Mouse (Mus musculus) left cerebral cortex, postnatal 14 days (tissue): ENCODE measurements around the gene Idua. TPM values are rescaled to one million over a fixed set of nuclear protein-coding genes. Genes with fewer than 3 reads are reported as not detected.

Experiments
- DNase-seq, 2 experiments: peaks; one replicate each; pipeline ENCODE4 v3.0.0; 2021 to 2022; ENCODE audit warnings: low spot score in 2 of 2, mixed read lengths in 1 of 2
- intact Hi-C: fragments of 180-260 bp; cut with DNase I; formaldehyde crosslinking; loops from one replicate; pipeline ENCODE4 v1.15.1; 2025
- total RNA-seq, 2 experiments: library from RNA; stranded (reverse); gene quantifications; 2 replicates each; pipeline ENCODE4 v1.2.3; 2021

Gene Idua
- total RNA-seq, 2 experiments from 2014 or later: 9.6 TPM

DNA sequence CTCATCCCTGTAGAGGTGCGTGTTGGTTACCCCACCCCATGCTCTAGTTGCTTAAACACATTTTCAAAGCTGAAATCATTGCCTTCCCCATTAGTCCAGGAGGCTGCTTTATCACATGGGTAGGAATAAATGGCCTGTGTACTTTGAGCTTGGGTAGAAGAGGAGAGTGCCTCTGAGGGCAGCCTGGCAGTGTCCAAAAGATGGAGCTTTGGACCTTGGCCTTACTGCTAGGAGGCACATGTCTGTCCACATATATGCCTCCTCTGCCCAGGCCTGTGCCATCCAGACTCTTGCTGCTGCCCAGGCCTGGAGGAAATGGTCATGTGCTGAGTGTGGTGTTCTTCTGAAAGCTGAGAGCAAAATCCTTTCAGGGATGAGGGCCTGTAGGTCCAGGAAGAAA, 48.3 kb downstream of the Idua start:
- intact Hi-C loops: no loop called here
- no peak for DNase-seq

DNA sequence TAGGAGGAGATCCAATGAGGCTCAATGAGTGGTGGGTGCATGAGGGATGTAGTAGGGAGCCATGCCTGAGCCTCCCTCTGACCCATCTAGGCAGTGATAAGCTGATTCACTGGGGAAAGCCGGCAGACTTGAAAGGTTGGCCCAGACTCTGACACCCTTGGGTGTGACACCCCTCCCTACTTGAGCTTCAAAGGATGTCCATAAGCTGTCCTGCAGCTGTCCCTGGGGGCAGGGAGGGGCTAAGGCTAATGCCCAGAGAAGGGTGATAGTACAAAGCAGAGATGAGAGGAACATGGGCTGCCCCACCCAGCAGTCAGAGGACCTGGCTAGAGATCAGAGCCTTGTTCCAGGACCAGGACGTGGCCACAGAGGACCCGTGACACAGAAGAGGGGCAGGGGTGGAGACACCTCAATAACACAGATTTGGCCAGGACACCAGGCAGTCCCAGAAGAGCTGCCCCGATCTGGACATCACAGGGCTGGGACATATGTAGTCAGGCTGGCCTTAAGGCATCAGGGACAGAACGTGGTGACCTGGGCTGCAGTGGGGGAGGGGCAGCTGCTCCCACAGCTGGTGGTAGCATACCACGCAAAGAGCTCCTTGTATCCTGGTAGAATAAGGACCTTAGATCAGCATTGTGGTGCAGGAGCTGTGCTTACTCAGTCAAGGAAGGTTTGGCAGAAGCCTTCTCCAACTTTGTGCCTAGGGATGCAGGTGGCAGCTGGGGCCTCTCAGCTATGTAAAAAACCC, 49.0 kb downstream of the Idua start:
- no peak for DNase-seq
- intact Hi-C loops: no loop called here

DNA sequence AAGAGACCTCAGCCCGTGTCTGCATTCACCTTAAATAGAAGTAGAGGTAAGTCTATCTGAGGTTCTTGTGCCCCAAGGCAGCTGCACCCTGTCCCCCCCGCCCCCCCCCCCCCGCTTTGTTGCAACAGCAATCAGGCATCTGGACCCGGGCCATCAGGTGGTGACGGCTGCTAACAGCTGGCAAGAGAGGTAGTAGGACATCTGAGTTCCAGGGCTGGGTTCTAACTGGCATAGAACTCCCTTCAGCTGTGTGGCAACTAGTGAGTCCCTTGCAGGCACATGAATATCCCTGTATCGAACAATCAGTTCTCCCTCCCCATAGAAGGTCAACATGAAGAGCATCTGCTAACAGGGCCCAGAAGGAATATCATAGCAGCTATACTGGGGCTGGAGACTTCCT, 51.8 kb downstream of the Idua start:
- intact Hi-C loops: no loop called here
- no peak for DNase-seq

DNA sequence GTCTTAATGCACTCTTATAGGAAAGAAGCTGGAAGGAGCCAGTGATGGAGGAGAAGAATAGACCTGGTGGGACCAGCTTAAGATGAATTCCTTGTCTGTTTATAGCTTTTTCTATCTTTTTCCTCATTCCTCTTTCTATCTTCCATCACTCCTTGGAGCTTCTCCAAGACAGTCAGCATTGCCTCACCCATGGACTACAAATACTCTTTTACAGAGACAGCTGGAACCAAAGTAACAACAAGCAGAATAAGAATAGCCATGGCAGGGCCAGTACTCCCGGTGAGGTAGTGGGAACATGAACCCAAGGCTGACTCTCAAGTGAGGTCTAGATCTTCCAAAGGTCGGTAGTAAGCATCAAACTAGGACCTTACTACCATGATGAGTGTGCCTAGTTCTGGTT, 53.0 kb downstream of the Idua start:
- intact Hi-C loops: no loop called here
- peak in 1 of 2 experiments; percentile 28 for DNase-seq

DNA sequence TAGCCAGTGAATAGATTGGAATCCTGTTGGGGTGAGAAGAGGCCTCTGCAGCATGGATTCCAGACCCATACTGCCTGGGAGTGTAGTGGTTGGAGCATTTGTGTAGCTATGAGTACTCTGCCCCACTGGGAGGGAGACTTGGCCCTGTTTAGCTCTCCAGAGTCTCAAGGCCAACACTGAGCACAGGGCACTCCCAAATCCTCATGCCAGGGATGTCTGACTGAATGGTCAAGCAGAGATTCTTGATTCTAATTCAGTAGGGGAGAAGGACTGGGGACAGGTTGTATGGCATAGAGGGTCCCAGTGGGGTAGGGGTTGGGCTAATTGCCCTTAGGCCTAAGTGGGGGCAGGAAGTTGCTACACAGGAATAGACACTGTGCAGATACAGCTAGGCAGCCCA, 53.6 kb downstream of the Idua start:
- no peak for DNase-seq
- intact Hi-C loops: no loop called here

DNA sequence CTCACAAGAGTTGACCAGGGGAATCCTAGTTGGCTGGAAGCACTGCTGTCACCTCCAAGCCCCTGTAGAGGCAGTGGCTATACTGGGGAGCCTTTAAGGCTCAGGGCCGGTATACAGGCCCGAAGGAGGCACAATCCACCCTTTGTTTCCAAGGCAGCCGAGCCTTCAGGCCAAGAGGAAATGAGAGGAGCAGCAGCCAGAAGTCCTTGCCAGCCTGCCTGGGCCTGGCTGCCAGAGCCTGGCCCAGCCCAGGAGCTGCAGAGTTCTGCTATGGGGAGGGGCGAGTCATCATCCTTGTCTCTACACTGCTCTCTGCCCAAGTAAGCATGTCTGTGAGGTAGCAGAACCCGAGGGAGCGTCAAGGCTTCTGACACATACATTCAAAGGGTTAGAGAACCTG, 54.0 kb downstream of the Idua start:
- intact Hi-C loops: no loop called here
- DNase-seq: peak; percentile 25 to 42

DNA sequence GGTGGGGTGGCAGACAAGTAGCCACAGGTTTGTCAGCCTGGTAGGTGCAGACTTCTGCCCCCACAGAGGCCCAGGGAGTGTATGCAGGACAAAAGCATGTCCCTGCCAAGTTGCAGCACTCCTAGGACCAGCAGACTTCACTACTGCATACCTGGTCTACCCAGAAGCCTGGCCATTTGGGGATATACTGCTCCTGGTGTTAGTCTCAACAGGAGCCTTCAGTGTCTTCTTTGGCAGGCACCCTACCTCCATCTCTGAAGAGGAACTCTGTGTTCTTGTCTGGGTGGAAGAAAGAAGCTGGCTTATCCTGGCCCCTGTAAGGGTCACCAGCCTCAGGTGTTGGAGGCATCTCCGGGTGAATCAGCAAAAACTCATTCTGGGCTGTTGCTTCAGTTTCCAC, 55.8 kb downstream of the Idua start:
- intact Hi-C loops: no loop called here
- no peak for DNase-seq

DNA sequence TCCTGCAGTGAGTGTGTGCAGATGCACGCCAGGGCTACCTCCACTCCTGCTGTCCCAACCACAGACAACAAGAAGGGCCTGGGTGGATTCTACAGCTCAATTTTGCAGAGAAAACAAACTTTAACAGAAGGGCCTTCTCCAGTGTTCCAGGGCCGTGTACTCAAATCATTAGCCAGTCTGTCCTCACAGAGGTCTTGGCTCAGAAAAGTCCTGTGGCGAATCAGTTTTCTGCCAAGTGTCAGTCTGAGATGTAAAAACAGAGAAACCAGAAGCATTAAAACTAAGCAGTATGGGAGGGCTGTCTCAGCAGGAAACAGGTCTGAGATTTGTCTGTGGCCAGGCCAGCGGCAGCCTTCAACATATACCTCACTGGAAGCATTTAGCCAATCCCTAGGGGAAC, 57.9 kb downstream of the Idua start:
- intact Hi-C loops: no loop called here
- DNase-seq: no peak

DNA sequence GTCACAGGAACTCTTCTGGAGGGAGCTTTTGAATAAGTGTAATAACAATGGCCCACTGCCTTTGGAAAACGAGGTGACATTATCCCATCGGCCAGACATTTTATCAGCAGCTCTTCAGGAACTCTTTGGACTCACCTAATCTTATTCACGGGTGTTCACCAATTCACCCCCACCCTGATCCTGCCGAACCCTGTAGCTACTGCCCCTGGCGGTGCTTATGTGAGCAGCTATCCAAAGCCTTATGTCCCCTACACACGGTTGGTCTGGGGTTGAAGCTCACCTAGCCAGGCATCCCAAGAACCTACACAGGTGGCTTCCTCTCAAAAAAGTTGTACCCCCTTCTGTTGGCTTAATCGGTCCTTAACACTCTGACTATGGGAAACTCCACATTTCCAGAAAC, 59.6 kb downstream of the Idua start:
- intact Hi-C loops: no loop called here
- no peak for DNase-seq

DNA sequence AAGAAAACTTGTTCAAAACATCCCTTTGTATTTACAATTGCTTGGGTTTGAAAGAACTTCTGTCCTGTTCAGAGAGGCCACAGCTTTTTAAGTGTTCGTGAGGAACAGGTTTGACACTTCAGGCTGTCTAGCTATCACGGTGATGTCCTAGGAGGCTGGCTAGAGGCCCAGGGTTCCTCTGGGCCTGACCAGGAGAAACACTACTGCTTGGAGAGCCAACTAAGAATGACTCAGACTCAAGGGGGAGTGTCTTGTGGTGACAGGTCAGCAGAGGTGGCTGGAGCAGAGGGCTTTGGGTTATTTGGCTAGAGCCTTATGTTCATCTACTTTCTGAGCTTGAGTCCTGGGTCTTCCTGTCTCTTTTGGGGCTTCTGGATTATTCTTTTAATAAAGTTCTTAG, 63.9 kb downstream of the Idua start:
- intact Hi-C loops: no loop called here
- DNase-seq: no peak

DNA sequence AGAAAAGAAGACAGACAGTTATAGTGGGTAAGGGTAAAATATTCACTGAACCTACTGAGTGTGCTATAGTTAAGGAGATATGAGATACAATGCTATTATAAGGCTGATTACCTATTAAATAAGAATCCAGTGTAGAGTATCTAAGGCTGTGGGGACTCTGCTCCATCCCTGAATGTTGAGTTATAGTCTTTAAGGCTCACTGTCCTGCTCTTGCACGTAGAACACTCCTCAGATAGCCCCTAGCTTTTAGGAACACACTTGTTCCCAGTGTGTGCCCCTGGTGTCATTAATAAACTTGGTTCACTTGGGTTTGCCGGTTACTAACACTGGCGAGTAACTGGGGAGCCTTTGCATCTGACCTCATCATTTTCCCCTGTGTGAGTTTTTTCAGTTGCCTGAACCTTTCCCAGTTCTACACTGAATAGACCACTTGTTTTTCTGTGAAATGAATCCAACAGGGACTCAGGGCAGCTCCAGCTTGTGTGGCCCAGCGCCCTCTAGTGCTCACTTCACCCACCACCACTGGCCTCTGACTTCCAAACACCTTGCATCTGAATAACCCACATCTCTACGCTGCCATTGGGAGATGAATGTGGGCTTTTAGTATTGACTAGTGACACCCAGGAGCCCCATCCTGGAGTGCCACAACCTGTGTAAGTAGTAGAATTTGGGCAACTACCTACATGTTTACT, 66.6 kb downstream of the Idua start:
- intact Hi-C loops: loop anchor here (5.0 kb wide), 2 partner anchors 34 to 49 kb away; partner anchors contain the start of genes Fgfrl1 and Slc26a1

DNA sequence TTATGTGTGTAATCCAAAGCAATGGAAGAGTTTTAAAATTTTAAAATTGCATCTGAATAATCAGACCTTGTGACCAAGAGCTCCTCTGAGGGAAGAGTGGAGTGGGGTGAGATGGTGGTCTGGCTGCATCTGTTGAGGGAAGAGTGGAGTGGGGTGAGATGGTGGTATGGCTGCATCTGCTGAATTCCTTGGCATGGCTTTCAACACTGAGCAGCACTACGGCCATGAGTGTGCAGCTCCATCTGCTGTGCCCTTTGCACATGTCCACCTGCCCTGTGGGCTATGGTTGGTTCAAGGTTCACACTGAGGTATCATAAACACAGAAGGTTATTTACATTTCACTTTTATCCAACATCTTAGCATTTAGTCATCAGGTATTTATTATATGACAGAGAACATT, 67.3 kb downstream of the Idua start:
- DNase-seq: no peak
- intact Hi-C loops: loop anchor here (5.0 kb wide), 2 partner anchors 35 to 50 kb away; partner anchors contain the start of genes Fgfrl1 and Slc26a1

More for the DNA sequence above, 66.6 kb downstream of the Idua start:
- peak; percentile 77 for DNase-seq

Other genes with a start within 250 kb of the Idua start
- 100 to 1,000 TPM; 253 to 266 TPM for gene Atp5k, start 225.9 kb upstream of the Idua start, total RNA-seq
- under 1 TPM; 0.22 to 0.51 TPM for gene Mfsd7a, start 211.4 kb upstream of the Idua start, total RNA-seq
- 10 to 100 TPM; 60.6 to 64.4 TPM for gene Pcgf3, start 199.1 kb upstream of the Idua start, total RNA-seq
- gene Cplx1, start 110.3 kb upstream of the Idua start, total RNA-seq: 100 to 1,000 TPM; 527 to 537 TPM
- 10 to 100 TPM; 87.3 to 90.5 TPM for gene Gak, start 30.6 kb upstream of the Idua start, total RNA-seq
- 10 to 100 TPM; 38.3 to 44.2 TPM for gene Tmem175, start 30.6 kb upstream of the Idua start, total RNA-seq
- gene Dgkq, start 9.3 kb downstream of the Idua start, total RNA-seq: 10 to 100 TPM; 51.4 to 53.5 TPM
- 1 to 10 TPM; 1.3 to 2.6 TPM for gene Slc26a1, start 15.2 kb downstream of the Idua start, total RNA-seq
- 10 to 100 TPM; 14.4 to 20.7 TPM for gene Fgfrl1, start 32.1 kb downstream of the Idua start, total RNA-seq
- gene Rnf212, start 114.7 kb downstream of the Idua start, total RNA-seq: not detected
- gene Tmed11, start 135.0 kb downstream of the Idua start, total RNA-seq: not detected
- gene Vmn2r8, start 148.5 kb downstream of the Idua start, total RNA-seq: not detected
- not detected for gene Vmn2r9, start 192.3 kb downstream of the Idua start, total RNA-seq